Mouse (Mus musculus) lung, postnatal 0 days (tissue): ENCODE measurements around the gene Mfsd9. TPM values are rescaled to one million over a fixed set of nuclear protein-coding genes. Genes with fewer than 3 reads are reported as not detected.

Experiments used
- ATAC-seq: fragments of 200-750 bp; cut with Nextera tagmentation; 2 replicates; pipeline ENCODE4 v1.8.0; 2017; ENCODE audit warnings: moderate library complexity
- DNase-seq: peaks from one replicate; pipeline ENCODE4 v3.0.0-alpha.2; 2016; ENCODE audit warnings: low spot score
- H3K27ac ChIP-seq: fragments of 300-500 bp; sonication (generic); 2 replicates; pipeline ENCODE4 v1.5.1; 2014; ENCODE audit warnings: antibody characterized with exemption, mild to moderate bottlenecking, low read length, mixed read lengths
- H3K27me3 ChIP-seq: fragments of 300-500 bp; sonication (generic); replicated peaks from 2 replicates; pipeline ENCODE4 v1.6.1; 2014; ENCODE audit warnings: low read length, mixed read lengths; ENCODE audit not compliant: insufficient read depth
- H3K36me3 ChIP-seq: fragments of 300-500 bp; sonication (generic); 2 replicates; pipeline ENCODE4 v1.6.1; 2014; ENCODE audit warnings: low read length, mixed read lengths; ENCODE audit not compliant: insufficient read depth
- H3K4me1 ChIP-seq: fragments of 300-500 bp; sonication (generic); 2 replicates; pipeline ENCODE4 v1.6.1; 2014; ENCODE audit warnings: antibody characterized with exemption, low read depth, low read length, mixed read lengths; ENCODE audit not compliant: insufficient read depth
- H3K4me2 ChIP-seq: fragments of 300-500 bp; sonication (generic); replicated peaks from 2 replicates; pipeline ENCODE4 v1.6.1; 2014; ENCODE audit warnings: low read depth, mild to moderate bottlenecking, low read length, moderate library complexity, mixed read lengths
- H3K4me3 ChIP-seq: fragments of 300-500 bp; sonication (generic); 2 replicates; pipeline ENCODE4 v1.5.1; 2014; ENCODE audit warnings: low read depth, low read length
- H3K9ac ChIP-seq: fragments of 300-500 bp; sonication (generic); replicated peaks from 2 replicates; pipeline ENCODE4 v1.6.1; 2014; ENCODE audit warnings: low read depth, mild to moderate bottlenecking
- H3K9me3 ChIP-seq: fragments of 300-500 bp; sonication (generic); 2 replicates; pipeline ENCODE4 v1.6.1; 2016; ENCODE audit warnings: low read length, mixed read lengths
- CTCF ChIP-seq: IDR thresholded peaks from 2 replicates; pipeline ENCODE4 v1.5.1; 2016; ENCODE audit warnings: antibody characterized with exemption, mild to moderate bottlenecking
- EP300 ChIP-seq: IDR thresholded peaks from 2 replicates; pipeline ENCODE4 v1.6.1; 2016; ENCODE audit warnings: antibody characterized with exemption, mild to moderate bottlenecking, control low read depth
- WGBS: fragments of 180-500 bp; shearing (Covaris S2); extraction: QIAGEN DNeasy Blood & Tissue Kit; methylation state at CpG from one replicate; pipeline ENCODE4 v1.1.7; 2014; 5-methylcytosine and 5-hydroxymethylcytosine counted together
- polyA plus RNA-seq: library from polyadenylated mRNA; unstranded; fragments of >200 nt; fragmentation: Nextera tagmentation; extraction: Ambion mirVana; gene quantifications from 2 replicates; pipeline ENCODE4 v1.2.1, GENCODE M21; 2015

Gene Mfsd9
- polyA plus RNA-seq, 1 experiment from 2014 or later = 3.0 TPM

DNA sequence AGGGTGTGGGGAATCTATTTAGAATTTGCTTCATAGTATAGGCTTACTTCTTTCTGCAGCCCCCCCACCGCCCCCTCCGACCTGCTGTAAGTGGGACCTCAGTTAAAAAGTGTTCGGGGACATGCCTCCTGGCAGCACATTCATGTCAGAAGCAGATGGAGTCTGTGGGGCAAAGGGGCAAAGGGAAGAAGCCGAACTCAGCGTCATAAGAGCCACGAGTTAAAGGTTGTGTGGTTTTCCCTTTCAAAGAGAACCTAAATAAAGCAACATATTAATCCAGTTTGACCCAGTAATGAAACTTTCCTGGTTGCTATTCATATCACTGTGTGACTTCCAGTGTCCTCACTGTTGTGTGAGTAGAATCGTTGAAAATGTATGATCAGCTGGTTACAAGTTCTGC is 63.1 kb downstream of the Mfsd9 start:
- H3K36me3 ChIP-seq = no peaks in the 10 kb centered on the region
- WGBS = 73% methylated on average over 7 of the region's 7 CpGs

DNA sequence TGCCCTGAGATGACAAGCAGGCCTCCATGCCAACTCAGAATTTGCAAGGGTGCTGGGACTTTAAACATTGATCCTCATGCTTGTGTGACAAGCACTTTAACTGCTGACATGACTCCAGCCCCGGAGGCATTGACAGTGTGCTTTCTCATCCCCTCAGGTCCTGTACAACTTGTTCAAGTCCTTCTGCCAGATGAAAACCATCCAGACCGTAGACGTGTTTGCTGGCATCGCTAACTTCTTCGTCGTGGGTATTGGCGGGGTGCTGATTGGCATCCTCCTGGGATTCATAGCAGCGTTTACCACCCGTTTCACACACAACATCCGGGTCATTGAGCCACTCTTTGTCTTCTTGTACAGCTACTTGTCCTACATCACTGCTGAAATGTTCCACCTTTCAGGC is 64.4 kb downstream of the Mfsd9 start:
- Histone ChIP-seq H3K9me3 (no peaks in the 10 kb centered on the region), H3K9ac (no peak overlapping the region), H3K27ac (no peak overlapping the region), H3K4me3 (no peak overlapping the region), H3K4me2 (no peak overlapping the region), H3K36me3 (no peaks in the 10 kb centered on the region), H3K4me1 (no peaks in the 10 kb centered on the region), H3K27me3 (no peaks in the 10 kb centered on the region)
- DNase-seq (no peak), ATAC-seq (no peak)
- no peak for TF ChIP-seq EP300
- no peak for TF ChIP-seq CTCF
- 85% methylated on average over 10 of the region's 10 CpGs for WGBS

More for the DNA sequence above, 63.1 kb downstream of the Mfsd9 start:
- Histone ChIP-seq H3K9ac (no peak overlapping the region), H3K9me3 (no peaks in the 10 kb centered on the region), H3K27me3 (no peaks in the 10 kb centered on the region), H3K4me2 (no peak overlapping the region), H3K27ac (no peak overlapping the region), H3K4me3 (no peak overlapping the region), H3K4me1 (no peaks in the 10 kb centered on the region)
- TF ChIP-seq EP300 (no peak), CTCF (no peak)
- no peak for ATAC-seq
- no peak for DNase-seq

Other genes with a start within 250 kb of the Mfsd9 start
- gene Slc9a4, start 210.6 kb downstream of the Mfsd9 start, polyA plus RNA-seq = 0.02 and 0.18 TPM in 2 replicates
- gene Slc9a2, start 110.1 kb downstream of the Mfsd9 start, polyA plus RNA-seq = 0.11 and 0.13 TPM in 2 replicates
- 0.57 and 1.1 TPM in 2 replicates for gene Tmem182, start 14.9 kb upstream of the Mfsd9 start, polyA plus RNA-seq